In the genomic region with DNA sequence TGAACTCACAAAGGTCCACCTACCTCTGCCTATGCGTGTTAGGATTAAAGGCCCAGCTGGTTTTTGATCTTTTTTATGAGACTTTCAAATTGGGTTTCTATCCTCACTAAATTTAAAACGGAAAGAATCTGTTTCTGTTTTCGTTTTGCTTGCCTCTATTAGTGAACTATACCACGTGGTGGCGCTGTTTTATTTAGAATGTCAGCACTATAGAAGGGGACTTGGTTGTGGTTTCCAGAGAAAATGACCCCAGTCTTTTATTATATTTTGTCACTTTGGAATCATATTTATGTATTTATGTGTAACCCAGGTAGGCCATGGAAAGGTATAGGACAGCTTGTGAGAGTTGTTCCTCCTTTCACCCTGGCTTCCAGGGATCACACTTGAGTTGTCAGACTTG, we compare ENCODE assay signal across 8 mouse cellular contexts. TPM values are rescaled to one million over a fixed set of nuclear protein-coding genes. Genes with fewer than 3 reads are reported as not detected.
DNase-seq lines count a peak whose midpoint lies in the region; ATAC-seq lines count a peak whose summit lies in the region.

No protein-coding gene starts in this region.

- no peak overlapping the region for H3K4me3 ChIP-seq in hindbrain, embryonic 11.5 days (ENCODE audit: low read depth, low read length)
- no peak overlapping the region for H3K4me3 ChIP-seq in hindbrain, embryonic 13.5 days

- peak; percentile 75 for DNase-seq in hindbrain, embryonic 11.5 days (ENCODE audit: low spot score)
- DNase-seq in A20 (ENCODE audit: low read depth, low spot score) (peak; percentile 75), NIH3T3 (ENCODE audit: low read depth) (peak; percentile 62)
- DNase-seq in embryo, embryonic 11 days: peak; percentile 81
- peak; percentile 27 to 59 for DNase-seq in kidney, postnatal 36 days
- peak; percentile 84 for DNase-seq in lung, postnatal 36 days

- H3K4me1 ChIP-seq in hindbrain, embryonic 11.5 days (replicated peaks; ENCODE audit: control insufficient read depth, insufficient read depth, low read length): no peaks in the 10 kb centered on the region
- H3K4me1 ChIP-seq in hindbrain, embryonic 13.5 days (replicated peaks): no peaks in the 10 kb centered on the region

- H3K9ac ChIP-seq in hindbrain, embryonic 11.5 days (ENCODE audit: low read depth, low read length): no peak overlapping the region
- H3K9ac ChIP-seq in hindbrain, embryonic 13.5 days: no peak overlapping the region

- H3K4me2 ChIP-seq in hindbrain, embryonic 11.5 days (replicated peaks; ENCODE audit: low read depth, low read length): no peak overlapping the region
- H3K4me2 ChIP-seq in hindbrain, embryonic 13.5 days: no peak overlapping the region

- no peaks in the 10 kb centered on the region for H3K36me3 ChIP-seq in hindbrain, embryonic 11.5 days (ENCODE audit: control insufficient read depth, insufficient read depth, low read length)
- peaks cover 12% of the 10 kb centered on the region for H3K36me3 ChIP-seq in hindbrain, embryonic 13.5 days

- no peaks in the 10 kb centered on the region for H3K9me3 ChIP-seq in hindbrain, embryonic 11.5 days (ENCODE audit: control insufficient read depth, low read length)
- no peaks in the 10 kb centered on the region for H3K9me3 ChIP-seq in hindbrain, embryonic 13.5 days

- H3K27me3 ChIP-seq in hindbrain, embryonic 11.5 days (ENCODE audit: control insufficient read depth, insufficient read depth, low read length): no peaks in the 10 kb centered on the region
- H3K27me3 ChIP-seq in hindbrain, embryonic 13.5 days: no peaks in the 10 kb centered on the region

- H3K27ac ChIP-seq in hindbrain, embryonic 11.5 days (ENCODE audit: low read depth, low read length): no peak overlapping the region
- no peak overlapping the region for H3K27ac ChIP-seq in hindbrain, embryonic 13.5 days

- no peak for ATAC-seq in hindbrain, embryonic 11.5 days (ENCODE audit: low FRiP score)
- ATAC-seq in hindbrain, embryonic 13.5 days (ENCODE audit: low FRiP score): no peak
- no peak for ATAC-seq in activated CD4-positive, CD25-positive, alpha-beta regulatory T cell, adult 4 months

- WGBS in hindbrain, embryonic 11.5 days: 26% methylated on average over 5 of the region's 5 CpGs
- 31% methylated on average over 5 of the region's 5 CpGs for WGBS in hindbrain, embryonic 13.5 days

RNA-seq across cellular contexts. Expression of gene Upf2, which starts 44.3 kb away (rescaled TPM):
- 11.9 and 14.4 TPM in 2 replicates for polyA plus RNA-seq in hindbrain, embryonic 11.5 days (2014; fragmentation: Nextera tagmentation; extraction: Ambion mirVana)
- 9.1 and 10.1 TPM in 2 replicates for polyA plus RNA-seq in hindbrain, embryonic 13.5 days (2015; fragmentation: Nextera tagmentation; extraction: Ambion mirVana)
- polyA plus RNA-seq in activated CD4-positive, CD25-positive, alpha-beta regulatory T cell, adult 4 months (2017; shearing (Covaris generic)): 10 to 100 TPM; 16.9 to 18.7 TPM

RNA-seq across cellular contexts. Expression of gene Dhtkd1, which starts 52.9 kb away (rescaled TPM):
- polyA plus RNA-seq in hindbrain, embryonic 11.5 days (2014; fragmentation: Nextera tagmentation; extraction: Ambion mirVana): 3.8 and 8.4 TPM in 2 replicates
- 7.1 and 7.4 TPM in 2 replicates for polyA plus RNA-seq in hindbrain, embryonic 13.5 days (2015; fragmentation: Nextera tagmentation; extraction: Ambion mirVana)
- polyA plus RNA-seq in activated CD4-positive, CD25-positive, alpha-beta regulatory T cell, adult 4 months (2017; shearing (Covaris generic)): under 1 TPM in 1 of 2 experiments, not detected in 1; 0.37 TPM
